Mouse (Mus musculus) mouse trophoblast stem cell (cell line): ENCODE results near the gene Polr3h.

ENCODE experiments used
- in situ Hi-C, 2 experiments: fragments of 300-500 bp; cut with MseI, MboI; formaldehyde crosslinking; loops; 2 replicates in 1 of 2; 3 replicates in 1 of 2; pipeline ENCODE4 v1.15.1; 2025

Gene Polr3h

DNA sequence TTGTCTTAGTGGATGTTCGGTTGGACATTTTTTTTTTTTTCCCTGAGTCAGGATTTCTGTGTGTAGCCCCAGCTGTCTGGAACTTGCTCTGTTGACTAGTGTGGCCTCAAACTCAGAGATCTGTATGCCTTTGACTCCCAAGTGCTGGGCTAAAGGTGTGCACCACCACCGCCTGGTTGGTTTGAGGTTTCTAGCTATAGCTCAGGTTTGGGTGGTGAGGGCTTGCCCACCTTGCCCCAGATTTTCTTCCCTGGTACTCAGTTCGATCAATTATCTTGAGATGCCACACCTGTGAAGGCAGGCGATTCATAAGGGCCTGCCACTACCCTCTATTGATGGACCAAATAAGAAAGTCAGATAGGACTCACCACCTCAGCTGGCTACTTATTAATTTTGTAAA, 78.9 kb downstream of the Polr3h start:
- in situ Hi-C loops, result no loop called here

DNA sequence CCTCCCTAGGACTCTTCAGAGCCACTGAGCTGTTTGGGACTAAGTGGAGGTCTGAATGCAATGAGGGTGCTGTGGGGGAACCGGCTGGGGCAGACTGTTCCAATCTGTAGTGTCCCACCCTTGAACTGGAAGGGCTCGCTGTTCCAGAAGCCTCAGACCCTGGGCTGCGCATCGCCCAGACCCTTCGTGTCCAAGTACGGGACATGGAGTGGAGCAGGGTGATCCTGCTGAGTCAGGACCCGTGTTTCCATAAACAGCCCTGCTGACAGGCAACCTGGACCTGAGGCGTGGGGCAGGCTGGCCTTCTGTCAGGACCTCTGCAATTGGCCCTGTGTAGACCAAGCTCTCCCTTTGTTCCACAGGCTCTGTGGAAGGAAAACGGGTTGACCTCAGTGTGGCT, 79.3 kb downstream of the Polr3h start:
- in situ Hi-C loops, result no loop called here

DNA sequence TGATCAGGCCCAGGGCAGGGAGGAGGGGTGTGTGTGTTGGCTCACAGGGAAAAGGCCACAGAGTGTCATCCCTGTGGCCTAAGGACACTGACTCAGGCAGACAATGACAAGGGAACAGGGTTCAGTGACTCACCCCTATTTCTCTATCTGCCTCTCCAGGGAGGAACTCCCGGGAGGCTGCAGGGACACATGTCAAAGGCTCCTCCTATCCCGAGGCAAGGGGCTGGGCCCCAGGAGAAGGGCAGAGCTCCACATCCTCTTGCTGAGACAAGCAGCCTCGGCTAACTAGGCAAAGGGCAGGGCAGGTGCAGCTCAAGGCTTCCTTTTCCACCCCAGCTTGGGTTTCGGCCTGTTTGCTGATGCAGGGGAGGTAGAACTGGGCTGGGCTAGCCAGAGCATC, 80.3 kb downstream of the Polr3h start:
- in situ Hi-C loops, result no loop called here

DNA sequence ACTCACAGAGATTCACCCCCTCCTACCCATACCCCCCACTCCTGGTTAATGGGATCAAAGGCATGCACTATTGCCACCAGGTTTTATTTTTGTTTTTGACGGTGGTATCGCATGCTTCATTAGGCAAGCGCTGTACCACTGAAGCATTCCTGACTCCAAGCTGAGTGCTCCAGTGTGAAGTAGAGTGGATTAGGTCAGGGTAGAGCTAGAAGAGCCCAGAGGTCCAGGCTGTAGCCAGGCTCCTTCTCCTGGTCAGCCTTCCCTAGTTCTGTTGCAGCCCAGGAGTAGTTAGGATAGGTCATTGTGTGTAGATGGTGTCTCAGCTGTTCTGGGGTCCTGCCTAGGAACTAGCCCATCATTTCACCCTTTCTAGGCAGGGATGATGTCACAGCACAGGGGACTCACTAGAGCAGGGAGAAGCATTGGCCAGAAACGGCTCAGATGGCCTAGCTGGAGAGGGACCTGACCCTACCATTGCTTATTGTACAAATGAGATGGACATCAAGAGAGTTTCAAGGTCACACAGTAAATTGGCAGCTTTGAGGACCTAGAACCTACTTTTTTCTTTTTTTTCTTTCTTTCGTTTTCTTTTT, 80.9 kb downstream of the Polr3h start:
- in situ Hi-C loops, result no loop called here

DNA sequence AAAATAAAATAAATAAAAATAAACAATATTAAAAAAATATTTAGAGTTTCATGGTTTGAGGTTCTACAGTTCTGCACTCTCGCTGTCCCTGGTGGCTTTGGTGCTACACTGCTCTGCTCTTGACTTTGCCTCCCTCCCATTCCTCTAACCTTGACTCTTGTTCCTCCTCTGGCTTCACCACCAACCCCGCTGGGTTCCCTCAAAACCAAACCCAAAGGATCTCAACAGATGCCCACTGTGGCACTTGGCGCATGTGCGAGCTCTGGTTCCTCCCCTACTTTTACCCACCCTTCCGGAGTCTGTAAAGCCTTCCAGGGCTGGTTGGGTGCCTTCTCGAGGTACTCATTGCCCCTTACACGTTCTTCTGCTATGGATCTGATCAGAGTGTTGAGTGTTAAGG, 83.8 kb downstream of the Polr3h start:
- in situ Hi-C loops, result no loop called here

DNA sequence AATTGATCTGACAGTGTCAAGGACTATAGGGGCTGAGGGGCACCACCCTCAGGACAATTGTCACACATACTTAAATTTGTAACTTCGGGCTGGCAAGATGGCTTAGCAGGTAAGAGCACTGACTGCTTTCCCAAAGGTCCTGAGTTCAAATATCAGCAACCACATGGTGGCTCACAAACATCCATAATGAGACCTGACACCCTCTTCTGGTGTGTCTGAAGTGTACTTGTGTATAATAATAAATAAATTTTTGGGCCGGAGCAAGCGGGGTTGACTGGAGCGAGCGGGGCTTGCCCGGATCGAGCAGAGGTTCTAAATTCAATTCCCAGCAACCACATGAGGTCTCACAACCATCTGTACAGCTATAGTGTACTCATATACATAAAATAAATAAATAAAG, 85.7 kb downstream of the Polr3h start:
- in situ Hi-C loops, result no loop called here

DNA sequence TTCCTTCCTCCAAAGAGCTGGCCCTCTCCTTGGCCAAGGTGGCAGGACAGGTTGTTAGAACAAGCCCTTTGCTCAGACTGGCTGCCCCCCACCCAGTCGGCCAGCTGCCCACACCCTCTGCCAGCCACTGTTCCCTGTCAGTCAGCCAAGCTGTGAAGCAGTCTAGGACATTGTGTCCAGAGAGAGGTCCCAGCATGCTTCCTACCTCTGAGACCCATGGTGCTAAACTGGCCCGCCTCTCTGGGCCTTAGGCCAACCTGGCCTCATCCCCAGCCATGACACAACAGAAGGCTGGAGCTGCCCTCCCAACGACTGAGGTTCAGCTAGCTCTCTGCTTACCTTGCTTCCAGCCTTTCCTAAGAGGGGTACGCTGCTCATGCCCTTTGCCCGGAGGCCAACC, 86.4 kb downstream of the Polr3h start:
- in situ Hi-C loops, result no loop called here

DNA sequence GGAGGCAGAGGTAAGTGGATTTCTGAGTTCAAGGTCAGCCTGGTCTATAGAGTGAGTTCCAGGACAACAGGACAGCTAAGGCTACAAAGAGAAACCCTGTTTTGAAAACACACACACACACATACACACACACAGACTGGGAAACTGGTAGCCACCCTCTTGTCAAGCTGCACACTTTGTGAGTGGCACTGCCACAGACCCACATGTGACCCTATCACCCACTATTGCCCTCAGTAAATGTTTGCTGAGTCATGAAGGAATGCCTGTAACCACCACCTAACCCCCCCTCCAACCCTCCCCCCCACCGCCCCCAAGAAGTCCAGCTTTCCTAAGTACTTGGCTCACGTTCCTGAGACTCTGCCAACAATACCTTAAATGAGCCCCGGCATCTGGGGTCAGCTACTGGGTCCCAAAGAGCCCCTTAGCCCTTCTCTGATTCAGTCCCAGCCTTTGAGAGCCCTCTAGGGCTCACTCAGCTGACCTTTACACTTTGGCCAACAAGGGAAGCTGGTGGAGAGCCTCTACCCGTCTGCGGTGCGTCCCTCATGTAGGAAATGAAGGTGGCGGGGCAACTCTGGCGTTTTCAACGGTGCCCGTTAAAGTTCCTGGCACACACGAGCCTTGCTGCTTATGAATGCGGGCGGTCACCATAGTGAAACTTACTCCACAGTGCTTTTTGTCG, 87.3 kb downstream of the Polr3h start:
- in situ Hi-C loops, result no loop called here
